Mouse (Mus musculus): ENCODE data around the gene Grk3.

DNA sequence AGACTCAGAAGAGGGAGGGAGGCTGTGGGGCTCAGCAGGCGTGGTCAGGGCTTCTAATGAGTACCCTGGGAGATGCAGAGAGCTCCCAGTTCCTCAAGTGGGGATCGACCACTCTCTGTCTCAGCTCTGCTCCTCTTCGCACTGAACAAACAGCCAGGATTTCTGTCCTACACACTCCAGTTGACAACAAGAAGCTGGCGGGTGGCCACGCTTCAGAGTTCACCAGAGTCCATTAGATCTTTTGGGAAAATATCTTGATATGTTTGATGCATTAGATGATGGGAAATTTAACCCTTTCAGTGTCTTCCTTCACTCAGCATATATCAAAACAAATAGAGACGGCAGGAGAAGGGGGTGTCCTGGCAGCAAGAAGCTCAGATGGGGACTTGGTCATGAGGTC, 53.4 kb downstream of the Grk3 start:
- TF ChIP-seq CTCF (conservative IDR thresholded peaks at IDR 0.05; ENCODE audit: low read length) = no peak
- no peak for TF ChIP-seq POU5F1 (IDR thresholded peaks at IDR 0.05; ENCODE audit: borderline replicate concordance, low read length)
- no peak for TF ChIP-seq NANOG (IDR thresholded peaks at IDR 0.05; ENCODE audit: borderline replicate concordance, low read length)
